Mouse (Mus musculus): ENCODE data around the gene Me3. TPM values are rescaled to one million over a fixed set of nuclear protein-coding genes. Genes with fewer than 3 reads are reported as not detected.
"Not testable (repeated sequence)": the region's sequence is repeated elsewhere in the genome, so short reads cannot be mapped to it uniquely, and the experiment has no call there.

The Me3 gene
- total RNA-seq, 2 experiments from 2014 or later, result 82.6 to 89.8 TPM

GRCm38 (mm10) chr7:89727615-89728014 lies 95.4 kb downstream of the Me3 start:
- DNase-seq (ENCODE audit: low spot score in 2 of 2), result no peak

GRCm38 (mm10) chr7:89728393-89728792 lies 96.2 kb downstream of the Me3 start:
- no peak for DNase-seq (ENCODE audit: low spot score in 2 of 2)

GRCm38 (mm10) chr7:89730514-89730913 lies 98.3 kb downstream of the Me3 start:
- DNase-seq (ENCODE audit: low spot score in 2 of 2), result no peak

- not testable (repeated sequence) for DNase-seq (ENCODE audit: low spot score in 2 of 2)
Measured at GRCm38 (mm10) chr7:89731115-89731514, 98.9 kb downstream of the Me3 start.

- no peak for DNase-seq (ENCODE audit: low spot score in 2 of 2)
Measured at GRCm38 (mm10) chr7:89748415-89748814, 116.2 kb downstream of the Me3 start.

GRCm38 (mm10) chr7:89749183-89749582 lies 117.0 kb downstream of the Me3 start:
- no peak for DNase-seq (ENCODE audit: low spot score in 2 of 2)

- no peak for DNase-seq (ENCODE audit: low spot score in 2 of 2)
Measured at GRCm38 (mm10) chr7:89766678-89767508, 134.7 kb downstream of the Me3 start.

- DNase-seq (ENCODE audit: low spot score in 2 of 2), result no peak
Measured at GRCm38 (mm10) chr7:89769106-89769896, 137.1 kb downstream of the Me3 start.

- no peak for DNase-seq (ENCODE audit: low spot score in 2 of 2)
Measured at GRCm38 (mm10) chr7:89770021-89770420, 137.8 kb downstream of the Me3 start.

- no peak for DNase-seq (ENCODE audit: low spot score in 2 of 2)
Measured at GRCm38 (mm10) chr7:89772906-89773305, 140.7 kb downstream of the Me3 start.

GRCm38 (mm10) chr7:89773352-89773921 lies 141.2 kb downstream of the Me3 start:
- DNase-seq (ENCODE audit: low spot score in 2 of 2), result no peak

- no peak for DNase-seq (ENCODE audit: low spot score in 2 of 2)
Measured at GRCm38 (mm10) chr7:89773926-89774325, 141.7 kb downstream of the Me3 start.

- no peak for DNase-seq (ENCODE audit: low spot score in 2 of 2)
Measured at GRCm38 (mm10) chr7:89775848-89776247, 143.7 kb downstream of the Me3 start.

GRCm38 (mm10) chr7:89781391-89781790 lies 149.2 kb downstream of the Me3 start:
- no peak for DNase-seq (ENCODE audit: low spot score in 2 of 2)

- no peak for DNase-seq (ENCODE audit: low spot score in 2 of 2)
Measured at GRCm38 (mm10) chr7:89787735-89788134, 155.5 kb downstream of the Me3 start.

GRCm38 (mm10) chr7:89792576-89792975 lies 160.4 kb downstream of the Me3 start:
- no peak for DNase-seq (ENCODE audit: low spot score in 2 of 2)

- no peak for DNase-seq (ENCODE audit: low spot score in 2 of 2)
Measured at GRCm38 (mm10) chr7:89795366-89795765, 163.2 kb downstream of the Me3 start.

- DNase-seq (ENCODE audit: low spot score in 2 of 2), result peak; percentile 12 to 37
Measured at GRCm38 (mm10) chr7:89796351-89796801, 164.2 kb downstream of the Me3 start.

GRCm38 (mm10) chr7:89798358-89799020 lies 166.3 kb downstream of the Me3 start:
- no peak for DNase-seq (ENCODE audit: low spot score in 2 of 2)

- DNase-seq (ENCODE audit: low spot score in 2 of 2), result no peak
Measured at GRCm38 (mm10) chr7:89802447-89802846, 170.3 kb downstream of the Me3 start.

GRCm38 (mm10) chr7:89803966-89804365 lies 171.8 kb downstream of the Me3 start:
- DNase-seq (ENCODE audit: low spot score in 2 of 2), result no peak
